Mouse (Mus musculus) adrenal gland, postnatal 25 days (tissue): ENCODE measurements around the gene Nle1. TPM values are rescaled to one million over a fixed set of nuclear protein-coding genes. Genes with fewer than 3 reads are reported as not detected.

Source experiments
- DNase-seq: peaks from one replicate; pipeline ENCODE4 v3.0.0; 2021; ENCODE audit warnings: mixed read lengths
- total RNA-seq: library from RNA; stranded (reverse); gene quantifications from 2 replicates; pipeline ENCODE4 v1.2.3, GENCODE M21; 2021

Gene Nle1
- total RNA-seq, 1 experiment from 2014 or later: 23.5 TPM

DNA sequence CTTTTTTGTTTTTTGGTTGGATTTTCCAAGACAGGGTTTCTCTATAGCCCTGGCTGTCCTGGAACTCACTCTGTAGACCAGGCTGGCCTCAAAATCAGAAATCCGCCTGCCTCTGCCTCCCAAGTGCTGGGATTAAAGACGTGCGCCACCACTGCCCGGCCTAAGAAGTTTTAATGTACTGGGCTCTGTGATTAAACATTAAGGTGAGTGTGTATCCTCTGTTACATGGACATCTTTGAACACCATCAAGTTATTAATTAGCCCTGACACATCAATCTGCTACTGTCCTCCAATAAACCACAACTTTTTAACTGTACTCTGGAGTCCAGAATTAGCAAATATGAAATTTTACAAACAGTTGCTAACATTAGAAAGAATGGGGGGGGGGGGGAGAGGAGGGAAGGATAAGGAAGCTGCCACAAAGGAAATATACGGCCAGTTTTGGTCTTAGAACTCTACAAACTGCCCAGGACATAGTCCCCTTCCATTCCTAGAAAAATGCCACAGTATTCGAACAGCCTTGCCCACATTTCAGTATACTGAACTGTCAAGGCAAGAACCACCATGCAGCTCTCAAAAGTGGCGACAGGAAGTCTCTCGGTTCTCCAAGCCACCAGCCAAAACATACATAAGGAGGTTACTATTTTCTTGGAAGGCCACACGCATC lies 38.6 kb downstream of the Nle1 start:
- no peak for DNase-seq

DNA sequence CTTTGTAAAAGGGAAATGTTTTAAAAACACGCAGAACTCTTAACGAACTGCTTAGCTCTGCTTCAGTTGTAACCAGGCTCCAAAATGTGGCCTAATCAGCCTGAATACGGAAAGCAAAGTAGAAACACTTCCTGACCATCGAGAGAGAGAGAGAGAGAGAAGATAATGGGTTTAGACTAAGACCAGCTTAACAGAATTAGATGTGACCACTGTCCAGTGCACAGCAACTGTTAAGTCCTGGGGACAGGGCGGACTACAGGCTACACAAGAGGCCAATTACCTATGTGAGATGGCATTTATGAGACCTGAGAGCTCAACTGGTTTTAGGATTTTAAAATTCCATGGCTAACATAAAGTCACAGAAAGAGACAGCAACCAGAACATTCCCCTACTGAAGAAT lies 40.3 kb downstream of the Nle1 start:
- DNase-seq: no peak

GRCm38 (mm10) chr11:82866850-82867564 lies 41.2 kb downstream of the Nle1 start:
- DNase-seq: no peak

GRCm38 (mm10) chr11:82865957-82866356 lies 42.3 kb downstream of the Nle1 start:
- no peak for DNase-seq

DNA sequence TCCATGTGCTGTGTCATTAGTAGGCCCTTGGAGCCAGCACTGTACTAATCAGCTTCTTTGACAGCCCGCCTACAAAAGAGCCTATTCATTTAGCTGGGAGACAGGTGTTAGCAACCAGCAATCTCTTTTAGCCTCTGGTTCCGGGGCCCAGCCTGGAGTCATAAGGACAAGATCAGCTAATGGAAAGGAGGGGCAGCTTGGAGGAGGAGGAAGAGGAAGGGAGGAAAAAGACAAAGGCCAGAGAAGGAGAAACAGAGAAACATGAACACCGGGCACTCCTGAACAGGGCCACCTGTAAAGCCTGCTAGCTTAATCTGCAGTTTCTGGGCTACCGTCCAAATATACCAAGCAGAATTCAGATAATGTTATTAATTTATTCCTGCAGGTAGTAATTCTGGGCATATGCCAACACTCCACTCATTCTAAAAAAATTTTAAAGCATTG lies 44.7 kb downstream of the Nle1 start:
- DNase-seq: no peak

DNA sequence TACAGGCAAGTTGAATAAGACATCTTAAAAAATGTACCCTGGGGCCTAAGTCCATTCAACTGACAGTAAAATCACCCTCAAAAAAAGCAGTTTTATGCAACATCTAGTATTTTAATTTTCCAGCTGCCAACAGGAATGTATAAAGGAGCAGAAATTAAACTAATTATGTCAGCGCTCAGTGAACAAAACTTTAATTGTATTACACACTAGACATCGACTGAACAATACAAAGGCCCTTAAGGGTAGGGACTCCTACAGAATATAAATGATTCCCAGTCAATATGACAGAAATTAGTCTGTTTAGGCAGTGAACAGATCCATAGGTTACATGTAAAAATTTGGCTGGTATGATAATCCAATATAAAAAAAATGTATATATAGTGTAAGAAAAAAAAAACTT lies 45.2 kb downstream of the Nle1 start:
- DNase-seq: no peak

GRCm38 (mm10) chr11:82862638-82863037 lies 45.6 kb downstream of the Nle1 start:
- no peak for DNase-seq

DNA sequence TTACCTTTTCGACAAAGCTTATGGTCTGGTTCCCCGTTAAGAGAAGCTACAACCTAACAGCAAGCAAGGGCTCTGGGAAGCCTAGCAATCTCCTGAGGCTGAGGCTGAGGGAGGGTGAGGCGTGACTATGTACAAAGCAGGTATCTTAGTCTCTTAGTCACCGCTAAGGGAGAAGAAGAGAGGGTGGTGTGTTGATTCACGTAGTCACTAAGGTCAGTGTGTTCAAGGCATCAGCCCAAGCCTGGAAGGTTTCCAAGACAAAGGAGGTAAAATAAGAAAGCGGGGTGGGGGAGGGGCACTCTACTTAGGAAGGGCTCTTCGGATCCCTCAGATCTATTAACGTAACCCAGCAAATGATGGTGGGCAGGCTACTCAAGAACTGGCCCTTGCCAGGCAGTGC lies 46.7 kb downstream of the Nle1 start:
- no peak for DNase-seq

DNA sequence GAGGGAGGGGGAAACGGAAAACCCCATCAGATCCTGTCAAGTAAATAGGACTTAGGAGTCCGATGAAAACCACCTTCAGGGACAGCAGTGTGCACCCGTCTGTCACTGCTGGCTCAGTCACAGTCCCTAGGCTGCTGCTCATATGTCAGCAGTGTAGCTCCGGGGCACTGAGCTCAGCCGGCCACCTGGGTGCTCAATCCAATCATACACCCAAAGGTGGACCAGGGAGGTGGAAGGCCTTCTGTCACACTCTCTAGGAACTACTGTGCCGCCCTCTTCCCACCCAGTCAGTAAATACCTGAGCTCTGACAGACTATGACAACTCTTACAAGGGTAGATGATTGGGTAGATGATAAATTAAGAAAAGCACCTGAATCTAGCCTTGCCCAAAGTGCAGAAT lies 47.5 kb downstream of the Nle1 start:
- no peak for DNase-seq

DNA sequence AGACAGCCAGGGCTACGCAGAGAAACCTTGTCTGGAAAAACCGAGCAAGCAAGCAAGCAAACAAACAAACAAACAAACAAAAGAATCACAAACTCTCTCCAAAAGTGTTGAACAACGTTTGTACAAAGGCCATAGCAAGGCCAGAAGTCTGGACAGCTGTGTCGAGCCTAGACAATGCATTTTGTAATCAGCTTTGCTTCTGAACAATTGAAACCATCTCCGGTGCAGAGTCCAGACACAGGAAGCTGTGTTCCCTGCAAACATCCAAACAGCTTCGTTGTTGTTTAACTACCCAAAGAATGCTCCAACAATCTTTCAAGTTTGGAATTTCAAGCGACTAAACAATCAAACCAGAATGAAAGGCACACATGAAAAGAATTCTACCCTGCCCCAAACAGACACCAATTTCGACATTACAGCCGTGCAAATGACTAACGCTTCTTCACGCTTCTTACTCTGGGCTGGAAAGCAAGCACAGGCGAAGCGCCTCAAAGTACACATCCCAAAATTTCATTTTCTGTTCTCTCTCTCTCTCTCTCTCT lies 50.8 kb downstream of the Nle1 start:
- no peak for DNase-seq

GRCm38 (mm10) chr11:82856032-82856431 lies 52.2 kb downstream of the Nle1 start:
- DNase-seq: no peak

DNA sequence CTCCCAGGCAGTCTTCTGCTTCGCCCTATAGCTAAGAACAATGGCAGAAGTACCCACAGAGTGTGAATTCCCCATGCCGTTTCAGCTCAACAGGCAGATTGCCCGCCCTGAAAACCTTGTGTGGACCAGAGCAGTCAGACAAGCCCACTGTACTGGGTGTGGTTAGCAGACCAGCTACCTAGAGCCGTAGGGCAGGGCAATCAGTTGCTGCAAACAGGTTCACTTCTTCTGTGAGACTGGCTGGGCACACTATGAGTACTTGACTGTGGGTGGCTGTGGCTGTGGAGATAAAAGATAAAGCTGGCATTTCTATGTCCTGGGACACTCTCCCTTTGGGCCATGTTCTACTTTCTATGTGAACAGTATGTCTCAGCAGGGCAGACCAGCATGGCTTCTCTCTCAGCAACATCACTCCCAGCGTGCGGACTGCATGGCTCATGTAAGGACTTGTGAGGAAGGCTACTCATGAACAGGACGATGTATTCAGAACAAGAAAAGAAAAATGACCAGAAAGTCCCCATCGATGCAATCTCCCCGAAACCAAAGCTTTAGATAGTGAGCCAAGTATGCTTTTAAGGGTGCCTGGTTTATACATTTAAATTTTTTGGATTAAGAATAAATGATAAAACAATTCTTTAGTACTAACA lies 52.8 kb downstream of the Nle1 start:
- DNase-seq: no peak

DNA sequence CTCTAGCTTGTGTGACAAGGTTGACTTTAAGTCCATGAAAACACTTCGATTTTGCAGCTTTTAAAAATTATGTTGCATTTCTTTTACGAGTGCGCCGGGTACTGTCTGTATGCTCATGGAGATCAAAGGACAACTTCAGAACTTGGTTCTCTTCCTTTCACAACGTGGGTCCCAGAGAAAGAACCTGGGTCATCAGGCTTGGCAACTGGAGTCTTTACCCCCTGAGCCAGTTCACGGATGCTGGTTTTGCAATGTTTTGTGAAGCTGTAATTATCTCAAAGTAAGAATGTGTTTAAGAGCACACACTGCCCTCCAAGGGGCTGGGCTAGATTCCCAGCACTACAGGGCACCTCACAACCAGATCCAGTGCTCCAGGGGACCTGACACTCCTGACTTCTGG lies 54.1 kb downstream of the Nle1 start:
- DNase-seq: no peak

GRCm38 (mm10) chr11:82852958-82853357 lies 55.3 kb downstream of the Nle1 start:
- DNase-seq: no peak

GRCm38 (mm10) chr11:82852540-82852939 lies 55.7 kb downstream of the Nle1 start:
- DNase-seq: no peak

DNA sequence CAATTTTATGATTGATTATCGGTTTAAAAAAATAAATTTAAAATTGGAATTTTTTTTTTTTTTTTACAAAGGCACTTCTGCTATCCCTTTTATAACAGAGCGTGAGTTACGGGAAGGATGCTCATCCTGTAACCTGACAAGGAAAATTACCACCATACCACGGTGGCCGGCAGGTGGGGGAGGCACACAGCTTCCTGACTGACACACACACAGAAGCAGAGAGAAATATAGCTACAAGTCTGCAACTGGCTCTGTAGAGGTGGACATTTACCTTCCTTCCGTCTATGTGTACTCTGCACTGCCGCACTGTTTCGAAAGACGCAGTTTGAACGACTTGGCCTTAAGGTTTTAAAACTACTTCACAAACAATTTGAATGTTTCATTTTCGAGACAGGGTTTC lies 56.1 kb downstream of the Nle1 start:
- DNase-seq: no peak

Other genes with a start within 250 kb of the Nle1 start
- 1.4 TPM in 1 of 2 replicates, not detected in the other for gene Cct6b, start 144.1 kb downstream of the Nle1 start, total RNA-seq
- gene Zfp830, start 144.1 kb downstream of the Nle1 start, total RNA-seq: 21.2 and 21.3 TPM in 2 replicates
- 24.5 and 29.2 TPM in 2 replicates for gene Lig3, start 127.3 kb downstream of the Nle1 start, total RNA-seq
- 5.9 and 9.4 TPM in 2 replicates for gene Rffl, start 37.2 kb downstream of the Nle1 start, total RNA-seq
- gene Rad51d, start 17.8 kb downstream of the Nle1 start, total RNA-seq: 15.1 and 19.1 TPM in 2 replicates
- gene Fndc8, start 16.3 kb downstream of the Nle1 start, total RNA-seq: 0.18 TPM in 1 of 2 replicates, not detected in the other
- 6.2 and 9.8 TPM in 2 replicates for gene Unc45b, start 2.1 kb upstream of the Nle1 start, total RNA-seq
- 24.7 and 32.5 TPM in 2 replicates for gene Slfn5, start 42.9 kb upstream of the Nle1 start, total RNA-seq
- gene Slfn9, start 83.4 kb upstream of the Nle1 start, total RNA-seq: 16.6 and 19.7 TPM in 2 replicates
- 2.4 and 2.8 TPM in 2 replicates for gene Slfn8, start 112.4 kb upstream of the Nle1 start, total RNA-seq
- gene Slfn2, start 156.7 kb upstream of the Nle1 start, total RNA-seq: 2.4 and 4.6 TPM in 2 replicates
- not detected in 2 replicates for gene Slfn1, start 208.4 kb upstream of the Nle1 start, total RNA-seq